Mouse (Mus musculus): Measurements from ENCODE around the gene Apbb1ip.

DNA sequence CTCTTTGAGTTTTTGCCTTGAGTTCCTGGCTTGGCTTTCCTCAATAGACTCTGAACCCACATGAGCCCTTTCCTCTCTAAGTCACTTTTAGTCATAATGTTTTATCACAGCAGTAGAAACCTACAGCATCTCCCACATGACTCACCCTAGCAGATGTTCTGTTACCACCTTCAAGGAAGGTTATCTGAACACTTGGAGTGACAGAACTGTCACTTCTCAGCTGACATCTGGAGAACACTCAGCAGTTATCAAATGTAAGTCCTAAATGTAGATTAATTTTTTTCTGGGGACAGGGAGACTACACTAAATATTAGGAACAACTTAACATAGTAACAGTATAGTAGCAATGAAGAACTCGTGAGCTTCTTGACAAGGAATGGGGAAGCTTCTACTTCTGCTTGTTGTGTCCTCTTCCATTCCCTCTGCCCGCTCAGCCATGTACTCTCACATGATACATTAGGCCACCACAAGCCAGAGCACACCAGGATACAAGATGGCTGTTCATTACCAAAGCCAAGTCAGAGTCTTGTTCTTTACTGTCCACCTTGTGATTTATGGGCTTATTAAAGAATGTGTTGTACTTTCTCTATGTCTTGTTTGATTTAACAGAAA is 25.6 kb downstream of the Apbb1ip start:
- no peak for TF ChIP-seq CTCF (IDR thresholded peaks at IDR 0.05; ENCODE audit: borderline replicate concordance, control insufficient read depth, extremely low read depth, insufficient read depth, low read length, poor library complexity)
- no peak for TF ChIP-seq POLR2A (IDR thresholded peaks at IDR 0.05; ENCODE audit: control insufficient read depth, extremely low read depth, insufficient read depth, low read length, poor library complexity)
